Mouse (Mus musculus): Measurements from ENCODE around the gene Tmem190. TPM values are rescaled to one million over a fixed set of nuclear protein-coding genes. Genes with fewer than 3 reads are reported as not detected.

The Tmem190 gene
- total RNA-seq (2017) = not detected in 3 replicates

GRCm38 (mm10) chr7:4782759-4783158, at the start of gene Tmem190, which contains the start of gene Il11:
Gene Tmem190, plus strand, starts transcription at chr7:4782937.
Gene Il11, minus strand, starts transcription at chr7:4782859.
- ATAC-seq (replicated peaks; ENCODE audit: insufficient number of reproducible peaks, low FRiP score, low TSS enrichment, poor library complexity, severe bottlenecking) = no peak

- ATAC-seq (replicated peaks; ENCODE audit: insufficient number of reproducible peaks, low FRiP score, low TSS enrichment, poor library complexity, severe bottlenecking) = no peak
Observed at GRCm38 (mm10) chr7:4732968-4733392, 49.8 kb upstream of the Tmem190 start.

GRCm38 (mm10) chr7:4739041-4739543, 43.6 kb upstream of the Tmem190 start:
- no peak for ATAC-seq (replicated peaks; ENCODE audit: insufficient number of reproducible peaks, low FRiP score, low TSS enrichment, poor library complexity, severe bottlenecking)

GRCm38 (mm10) chr7:4739544-4740275, 43.0 kb upstream of the Tmem190 start, which contains the start of gene Kmt5c:
Gene Kmt5c, plus strand, starts transcription at chr7:4740115.
- peak; percentile 95 for ATAC-seq (replicated peaks; ENCODE audit: insufficient number of reproducible peaks, low FRiP score, low TSS enrichment, poor library complexity, severe bottlenecking)

- ATAC-seq (replicated peaks; ENCODE audit: insufficient number of reproducible peaks, low FRiP score, low TSS enrichment, poor library complexity, severe bottlenecking) = no peak
Observed at GRCm38 (mm10) chr7:4740309-4740727, 42.4 kb upstream of the Tmem190 start.

GRCm38 (mm10) chr7:4741151-4741550, 41.6 kb upstream of the Tmem190 start:
- ATAC-seq (replicated peaks; ENCODE audit: insufficient number of reproducible peaks, low FRiP score, low TSS enrichment, poor library complexity, severe bottlenecking) = no peak

- no peak for ATAC-seq (replicated peaks; ENCODE audit: insufficient number of reproducible peaks, low FRiP score, low TSS enrichment, poor library complexity, severe bottlenecking)
Observed at GRCm38 (mm10) chr7:4741672-4742481, 40.9 kb upstream of the Tmem190 start.

- no peak for ATAC-seq (replicated peaks; ENCODE audit: insufficient number of reproducible peaks, low FRiP score, low TSS enrichment, poor library complexity, severe bottlenecking)
Observed at GRCm38 (mm10) chr7:4742482-4742819, 40.3 kb upstream of the Tmem190 start.

GRCm38 (mm10) chr7:4743354-4743753, 39.4 kb upstream of the Tmem190 start:
- no peak for ATAC-seq (replicated peaks; ENCODE audit: insufficient number of reproducible peaks, low FRiP score, low TSS enrichment, poor library complexity, severe bottlenecking)

- no peak for ATAC-seq (replicated peaks; ENCODE audit: insufficient number of reproducible peaks, low FRiP score, low TSS enrichment, poor library complexity, severe bottlenecking)
Observed at GRCm38 (mm10) chr7:4744886-4745285, 37.9 kb upstream of the Tmem190 start.

- no peak for ATAC-seq (replicated peaks; ENCODE audit: insufficient number of reproducible peaks, low FRiP score, low TSS enrichment, poor library complexity, severe bottlenecking)
Observed at GRCm38 (mm10) chr7:4746326-4746980, 36.3 kb upstream of the Tmem190 start.

GRCm38 (mm10) chr7:4747156-4747899, 35.4 kb upstream of the Tmem190 start:
- ATAC-seq (replicated peaks; ENCODE audit: insufficient number of reproducible peaks, low FRiP score, low TSS enrichment, poor library complexity, severe bottlenecking) = no peak

- ATAC-seq (replicated peaks; ENCODE audit: insufficient number of reproducible peaks, low FRiP score, low TSS enrichment, poor library complexity, severe bottlenecking) = no peak
Observed at GRCm38 (mm10) chr7:4748321-4748720, 34.4 kb upstream of the Tmem190 start.

GRCm38 (mm10) chr7:4749169-4749568, 33.6 kb upstream of the Tmem190 start:
- ATAC-seq (replicated peaks; ENCODE audit: insufficient number of reproducible peaks, low FRiP score, low TSS enrichment, poor library complexity, severe bottlenecking) = no peak

GRCm38 (mm10) chr7:4751971-4752820, 30.5 kb upstream of the Tmem190 start:
- ATAC-seq (replicated peaks; ENCODE audit: insufficient number of reproducible peaks, low FRiP score, low TSS enrichment, poor library complexity, severe bottlenecking) = no peak; the same call in 1 of the 2 replicates

GRCm38 (mm10) chr7:4752821-4753570, 29.7 kb upstream of the Tmem190 start, which contains the start of gene Cox6b2:
Gene Cox6b2, minus strand, starts transcription at chr7:4753094.
- 0 out of 2 replicates have a peak, but pooled peaks have one; percentile 29 for ATAC-seq (replicated peaks; ENCODE audit: insufficient number of reproducible peaks, low FRiP score, low TSS enrichment, poor library complexity, severe bottlenecking)

- no peak for ATAC-seq (replicated peaks; ENCODE audit: insufficient number of reproducible peaks, low FRiP score, low TSS enrichment, poor library complexity, severe bottlenecking)
Observed at GRCm38 (mm10) chr7:4759670-4760069, 23.1 kb upstream of the Tmem190 start.
